Mouse (Mus musculus) CD4-positive, CD25-positive, alpha-beta regulatory T cell, adult 4 months (primary cell): ENCODE results near the gene Dtwd1. TPM values are rescaled to one million over a fixed set of nuclear protein-coding genes. Genes with fewer than 3 reads are reported as not detected.
A peak's percentile ranks its signal among the peaks of the same experiment; 100 is the strongest.
"Not testable (repeated sequence)": the region's sequence is repeated elsewhere in the genome, so short reads cannot be mapped to it uniquely, and the experiment has no call there.

Source experiments
- ATAC-seq: one replicate; pipeline ENCODE4 v1.8.0; 2017
- polyA plus RNA-seq, 2 experiments: library from polyadenylated mRNA; unstranded; fragments of 100-300 nt; shearing (Covaris generic); gene quantifications; one replicate each; pipeline ENCODE4 v1.2.1; 2017

The Dtwd1 gene
- polyA plus RNA-seq, result 10 to 100 TPM; 16.5 to 19.3 TPM

DNA sequence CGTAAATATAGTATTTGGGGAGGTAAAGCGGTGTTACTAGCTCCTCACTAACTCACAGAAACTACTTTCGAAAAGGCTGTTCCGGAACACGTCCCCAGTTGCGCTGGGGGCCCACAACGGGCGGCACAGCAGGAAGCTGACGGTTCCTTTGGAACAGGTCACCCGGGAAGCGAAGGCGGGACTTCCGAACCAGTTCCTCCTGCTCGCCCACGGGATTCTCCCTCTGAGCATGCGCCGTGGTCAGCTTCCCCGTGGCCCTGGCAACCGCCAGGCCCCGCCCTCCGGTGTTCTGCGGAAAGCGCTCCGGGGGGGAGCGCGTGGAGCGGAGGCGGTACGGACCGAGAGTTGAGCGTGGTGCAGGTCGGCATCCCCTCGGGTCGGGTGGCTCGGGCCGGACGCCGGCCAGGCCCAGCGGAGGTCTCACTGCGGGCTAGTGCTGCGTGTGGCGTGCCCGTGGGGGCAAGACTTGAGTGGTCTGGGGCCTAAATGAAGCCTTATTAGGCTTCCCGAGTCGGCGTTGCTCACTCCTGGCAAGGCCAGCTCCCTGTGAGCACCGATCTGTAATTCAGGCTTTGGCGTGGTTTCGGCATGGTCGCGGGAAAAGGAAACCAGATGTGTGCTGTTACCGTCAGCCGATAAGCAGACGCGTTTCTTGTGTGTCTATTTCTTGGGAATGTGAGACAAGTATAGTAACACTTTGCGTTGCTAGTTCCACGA, at the start of gene Dtwd1, which contains the start of gene Fam227b:
TSS of gene Dtwd1 (plus strand) at position 287 of the 717 bp plus-strand sequence.
TSS of gene Fam227b (minus strand) at position 150 of the 717 bp plus-strand sequence.
- peak; percentile 94 for ATAC-seq

DNA sequence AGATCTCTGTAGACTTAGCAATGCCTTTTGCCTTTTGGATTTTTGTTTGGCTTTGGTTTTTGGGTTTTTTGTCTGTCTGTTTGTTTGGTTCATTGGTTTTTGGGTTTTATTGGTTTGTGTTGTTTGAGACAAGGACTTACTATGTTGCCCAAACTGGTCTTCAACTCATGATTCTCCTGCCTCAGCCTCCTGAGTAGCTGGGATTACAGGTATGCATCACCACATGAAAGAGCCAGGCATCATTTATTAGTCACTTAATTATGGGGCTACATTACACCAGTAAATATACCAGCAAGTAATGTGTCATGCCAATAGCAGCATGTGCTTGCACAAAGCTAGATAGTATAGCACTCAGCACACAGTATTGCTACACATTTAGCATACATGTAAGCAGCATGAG, 4.2 kb upstream of the Dtwd1 start:
- ATAC-seq, result no peak

GRCm38 (mm10) chr2:126165277-126166018, 13.5 kb downstream of the Dtwd1 start:
- ATAC-seq, result no peak

DNA sequence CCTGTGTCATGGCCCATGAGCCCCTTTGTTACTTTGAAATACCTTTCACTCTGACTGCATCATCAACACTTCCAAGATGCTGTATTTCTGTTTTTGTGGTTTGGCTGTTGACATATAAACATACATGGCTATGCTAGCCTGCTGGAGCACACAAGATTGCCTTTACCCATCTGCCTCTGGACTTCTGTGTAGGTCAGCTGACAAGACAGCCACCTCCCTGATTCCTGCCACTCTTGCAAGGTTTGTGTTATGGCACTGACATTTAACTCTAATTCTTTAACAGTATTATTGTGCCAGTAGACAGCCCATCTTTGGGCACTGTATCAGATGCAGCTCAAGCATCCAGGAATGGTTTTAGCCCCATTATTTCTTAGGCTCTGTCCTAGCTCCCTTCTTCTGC, 14.4 kb downstream of the Dtwd1 start:
- no peak for ATAC-seq

DNA sequence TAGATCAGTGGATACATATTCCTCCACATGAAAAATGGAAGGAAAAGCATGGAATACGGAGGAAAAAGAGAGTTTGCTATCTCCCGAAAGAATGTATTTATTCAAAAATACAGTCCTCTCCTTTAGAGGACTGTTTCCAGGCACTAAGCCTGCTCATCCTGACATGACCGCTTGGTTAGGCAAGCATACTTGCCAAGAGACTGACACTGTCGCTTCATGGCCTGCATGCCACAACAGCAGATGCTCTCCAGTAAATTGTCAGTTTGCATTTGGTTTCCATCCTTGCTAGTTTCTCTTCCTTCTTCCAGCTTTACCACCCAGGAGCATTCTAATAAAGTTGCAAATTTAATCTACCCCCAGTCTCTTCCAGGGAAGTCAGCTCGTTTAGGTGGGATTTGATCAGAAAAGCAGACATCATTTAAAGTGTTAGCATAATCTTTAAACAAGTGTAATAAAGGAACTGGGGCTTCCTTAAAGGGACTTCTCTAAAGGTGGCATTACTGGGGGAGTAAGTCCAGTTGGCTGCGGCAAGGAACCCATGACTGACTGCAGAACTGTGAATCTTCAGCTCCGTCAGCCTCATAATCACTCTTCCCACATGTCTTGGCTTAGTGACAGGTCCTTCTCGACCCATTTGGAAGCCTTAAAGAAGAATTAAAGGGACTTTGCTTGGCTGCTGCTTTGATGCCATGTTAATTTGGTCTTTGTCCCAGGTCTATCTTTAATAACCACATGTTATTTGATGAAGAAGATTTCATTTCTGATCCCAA, 15.1 kb downstream of the Dtwd1 start:
- ATAC-seq, result no peak

GRCm38 (mm10) chr2:126171427-126171826, 19.5 kb downstream of the Dtwd1 start:
- no peak for ATAC-seq

GRCm38 (mm10) chr2:126191306-126191705, 39.4 kb downstream of the Dtwd1 start:
- ATAC-seq, result no peak

DNA sequence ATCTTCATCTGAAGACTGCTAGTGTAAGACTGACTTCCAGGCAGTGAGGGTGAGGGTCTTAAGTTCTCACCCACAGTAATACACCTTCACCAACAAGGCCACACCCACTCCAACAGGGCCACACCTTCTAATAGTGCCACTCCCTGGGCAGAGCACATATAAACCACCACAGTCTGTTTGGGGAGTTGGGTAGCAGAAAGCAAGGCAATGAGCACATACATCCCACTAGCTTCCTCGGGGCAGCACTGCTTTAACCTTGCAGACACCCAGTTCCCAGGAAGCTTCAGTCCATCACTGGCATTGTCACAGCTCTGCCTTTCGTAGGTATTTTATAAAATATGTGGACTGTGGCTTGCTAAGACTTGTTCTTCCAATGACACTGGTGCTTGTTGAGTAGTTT, 40.2 kb downstream of the Dtwd1 start:
- ATAC-seq, result no peak

GRCm38 (mm10) chr2:126195631-126196356, 43.9 kb downstream of the Dtwd1 start:
- ATAC-seq, result no peak

GRCm38 (mm10) chr2:126198971-126199370, 47.0 kb downstream of the Dtwd1 start:
- ATAC-seq, result no peak

GRCm38 (mm10) chr2:126211011-126211680, 59.2 kb downstream of the Dtwd1 start:
- ATAC-seq, result no peak

- not testable (repeated sequence) for ATAC-seq
Observed at GRCm38 (mm10) chr2:126214800-126215199, 62.9 kb downstream of the Dtwd1 start, which contains the start of gene Gm17555. Gene Gm17555 (plus strand): TSS chr2:126215100.

Other genes starting within 250 kb of the Dtwd1 start
- not detected for gene Fgf7, start 117.5 kb upstream of the Dtwd1 start, polyA plus RNA-seq
- not detected for gene Fam227b, start 137 bp upstream of the Dtwd1 start, polyA plus RNA-seq
- not detected for gene Gm17555, start 63.0 kb downstream of the Dtwd1 start, polyA plus RNA-seq